Mouse (Mus musculus) embryonic facial prominence, embryonic 12.5 days (tissue): ENCODE results near the gene Tmem198. TPM values are rescaled to one million over a fixed set of nuclear protein-coding genes. Genes with fewer than 3 reads are reported as not detected.

ENCODE experiments used
- ATAC-seq: fragments of 200-750 bp; cut with Nextera tagmentation; 2 replicates; pipeline ENCODE4 v1.8.0; 2017; ENCODE audit not compliant: insufficient number of reproducible peaks, insufficient read depth, low FRiP score, low TSS enrichment
- H3K27ac ChIP-seq: fragments of 300-500 bp; sonication (generic); 2 replicates; pipeline ENCODE4 v1.5.1; 2016; ENCODE audit warnings: mild to moderate bottlenecking
- H3K27me3 ChIP-seq: fragments of 300-500 bp; sonication (generic); 2 replicates; pipeline ENCODE4 v1.6.1; 2016; ENCODE audit warnings: mild to moderate bottlenecking, moderate library complexity
- H3K36me3 ChIP-seq: fragments of 300-500 bp; sonication (generic); 2 replicates; pipeline ENCODE4 v1.6.1; 2016; ENCODE audit warnings: mild to moderate bottlenecking
- H3K4me1 ChIP-seq: fragments of 300-500 bp; sonication (generic); 2 replicates; pipeline ENCODE4 v1.6.1; 2016
- H3K4me2 ChIP-seq: fragments of 300-500 bp; sonication (generic); replicated peaks from 2 replicates; pipeline ENCODE4 v1.6.1; 2016; ENCODE audit warnings: mild to moderate bottlenecking, moderate library complexity
- H3K4me3 ChIP-seq: fragments of 300-500 bp; sonication (generic); 2 replicates; pipeline ENCODE4 v1.5.1; 2016; ENCODE audit warnings: mild to moderate bottlenecking
- H3K9ac ChIP-seq: fragments of 300-500 bp; sonication (generic); 2 replicates; pipeline ENCODE4 v1.6.1; 2016; ENCODE audit warnings: mild to moderate bottlenecking, moderate library complexity
- H3K9me3 ChIP-seq: fragments of 300-500 bp; sonication (generic); 2 replicates; pipeline ENCODE4 v1.6.1; 2016; ENCODE audit warnings: mild to moderate bottlenecking, moderate library complexity
- WGBS: fragments of 180-500 bp; shearing (Covaris S2); methylation state at CpG from one replicate; pipeline ENCODE4 v1.1.7; 2016; 5-methylcytosine and 5-hydroxymethylcytosine counted together
- polyA plus RNA-seq: library from polyadenylated mRNA; unstranded; fragments of >200 nt; fragmentation: Nextera tagmentation; extraction: Ambion mirVana; gene quantifications from 2 replicates; pipeline ENCODE4 v1.2.1, GENCODE M21; 2016

The Tmem198 gene
- polyA plus RNA-seq, 1 experiment from 2014 or later: 2.5 TPM

GRCm38 (mm10) chr1:75456746-75457564 is 22.4 kb upstream of the Tmem198 start:
- Histone ChIP-seq H3K36me3 (no peaks in the 10 kb centered on the region), H3K27ac (0 out of 2 replicates have a peak overlapping the region, but pooled peaks have one; percentile 41), H3K4me3 (no peak overlapping the region), H3K4me2 (no peak overlapping the region), H3K9ac (no peak overlapping the region; the same call in 1 of the 2 replicates), H3K9me3 (no peaks in the 10 kb centered on the region), H3K4me1 (peaks cover 41% of the 10 kb centered on the region), H3K27me3 (peaks cover 56% of the 10 kb centered on the region)
- WGBS: 8% methylated on average over 14 of the region's 14 CpGs
- no peak for ATAC-seq

- H3K4me2 ChIP-seq: peak overlapping the region; percentile 46; the same call in 1 of the 2 replicates
These were observed 21.7 kb upstream of the Tmem198 start for GRCm38 (mm10) chr1:75457710-75458024.

GRCm38 (mm10) chr1:75458025-75458788 is 21.1 kb upstream of the Tmem198 start:
- H3K27me3 ChIP-seq: peaks cover 47% of the 10 kb centered on the region
- peak overlapping the region; percentile 4; the same call in 1 of the 2 replicates for H3K9ac ChIP-seq
- no peaks in the 10 kb centered on the region for H3K9me3 ChIP-seq
- H3K4me2 ChIP-seq: peak overlapping the region; percentile 46
- peaks cover 41% of the 10 kb centered on the region for H3K4me1 ChIP-seq
- peak; percentile 39; the same call in 1 of the 2 replicates for ATAC-seq
- WGBS: 2% methylated on average over 42 of the region's 42 CpGs
- no peak overlapping the region; the same call in 1 of the 2 replicates for H3K27ac ChIP-seq
- peak overlapping the region; percentile 23 for H3K4me3 ChIP-seq
- H3K36me3 ChIP-seq: no peaks in the 10 kb centered on the region

More at GRCm38 (mm10) chr1:75457710-75458024, 21.7 kb upstream of the Tmem198 start:
- 1% methylated on average over 7 of the region's 10 CpGs for WGBS
- no peak for ATAC-seq
- no peak overlapping the region for H3K4me3 ChIP-seq
- H3K36me3 ChIP-seq: no peaks in the 10 kb centered on the region
- peaks cover 49% of the 10 kb centered on the region for H3K27me3 ChIP-seq
- H3K9me3 ChIP-seq: no peaks in the 10 kb centered on the region
- 0 out of 2 replicates have a peak overlapping the region, but pooled peaks have one; percentile 41 for H3K27ac ChIP-seq
- H3K4me1 ChIP-seq: peaks cover 41% of the 10 kb centered on the region
- no peak overlapping the region for H3K9ac ChIP-seq

GRCm38 (mm10) chr1:75458789-75459684 is 20.3 kb upstream of the Tmem198 start:
- no peak for ATAC-seq
- Histone ChIP-seq H3K36me3 (no peaks in the 10 kb centered on the region), H3K4me1 (peaks cover 36% of the 10 kb centered on the region), H3K9ac (peak overlapping the region; percentile 4; the same call in 1 of the 2 replicates), H3K4me2 (peak overlapping the region; percentile 46), H3K4me3 (peak overlapping the region; percentile 23), H3K27me3 (peaks cover 44% of the 10 kb centered on the region), H3K27ac (peak overlapping the region; percentile 23; the same call in 1 of the 2 replicates), H3K9me3 (no peaks in the 10 kb centered on the region)
- WGBS: 18% methylated on average over 23 of the region's 23 CpGs

- WGBS: 83% methylated on average over 7 of the region's 7 CpGs
These were observed 19.0 kb upstream of the Tmem198 start for GRCm38 (mm10) chr1:75460297-75460696.

GRCm38 (mm10) chr1:75462636-75463035 is 16.7 kb upstream of the Tmem198 start:
- Histone ChIP-seq H3K27ac (no peak overlapping the region), H3K27me3 (peaks cover 16% of the 10 kb centered on the region), H3K9me3 (no peaks in the 10 kb centered on the region), H3K36me3 (no peaks in the 10 kb centered on the region), H3K4me3 (no peak overlapping the region), H3K4me1 (peaks cover 16% of the 10 kb centered on the region), H3K4me2 (no peak overlapping the region), H3K9ac (no peak overlapping the region)
- no peak for ATAC-seq
- 37% methylated on average over 1 of the region's 1 CpGs for WGBS

More at GRCm38 (mm10) chr1:75460297-75460696, 19.0 kb upstream of the Tmem198 start:
- H3K9ac ChIP-seq: no peak overlapping the region
- H3K27ac ChIP-seq: no peak overlapping the region
- no peak for ATAC-seq
- H3K4me1 ChIP-seq: peaks cover 36% of the 10 kb centered on the region
- peaks cover 32% of the 10 kb centered on the region for H3K27me3 ChIP-seq
- no peak overlapping the region for H3K4me2 ChIP-seq
- H3K36me3 ChIP-seq: no peaks in the 10 kb centered on the region
- no peak overlapping the region for H3K4me3 ChIP-seq
- H3K9me3 ChIP-seq: no peaks in the 10 kb centered on the region

- peaks cover 7% of the 10 kb centered on the region; the same call in 1 of the 2 replicates for H3K27me3 ChIP-seq
- no peak overlapping the region for H3K9ac ChIP-seq
These were observed 15.6 kb upstream of the Tmem198 start for GRCm38 (mm10) chr1:75463652-75464204.

GRCm38 (mm10) chr1:75467215-75467927 is 12.0 kb upstream of the Tmem198 start:
- Histone ChIP-seq H3K36me3 (no peaks in the 10 kb centered on the region), H3K9ac (no peak overlapping the region), H3K4me3 (no peak overlapping the region), H3K9me3 (no peaks in the 10 kb centered on the region), H3K4me1 (no peaks in the 10 kb centered on the region), H3K27me3 (peaks cover 11% of the 10 kb centered on the region; the same call in 1 of the 2 replicates), H3K4me2 (no peak overlapping the region; the same call in 1 of the 2 replicates), H3K27ac (no peak overlapping the region)
- WGBS: 8% methylated on average over 14 of the region's 14 CpGs
- ATAC-seq: peak; percentile 83

More at GRCm38 (mm10) chr1:75463652-75464204, 15.6 kb upstream of the Tmem198 start:
- Histone ChIP-seq H3K27ac (no peak overlapping the region), H3K4me3 (no peak overlapping the region), H3K4me1 (peaks cover 6% of the 10 kb centered on the region; the same call in 1 of the 2 replicates), H3K9me3 (no peaks in the 10 kb centered on the region), H3K4me2 (no peak overlapping the region), H3K36me3 (no peaks in the 10 kb centered on the region)
- whole genome bisulfite sequencing: 73% methylated on average over 5 of the region's 5 CpGs
- no peak for ATAC-seq

GRCm38 (mm10) chr1:75469287-75469825 is 10.0 kb upstream of the Tmem198 start:
- Histone ChIP-seq H3K4me2 (no peak overlapping the region), H3K27ac (no peak overlapping the region), H3K4me1 (no peaks in the 10 kb centered on the region), H3K9ac (no peak overlapping the region), H3K27me3 (peaks cover 16% of the 10 kb centered on the region; the same call in 1 of the 2 replicates), H3K36me3 (peaks cover 14% of the 10 kb centered on the region), H3K4me3 (no peak overlapping the region), H3K9me3 (no peaks in the 10 kb centered on the region)
- 80% methylated on average over 17 of the region's 17 CpGs for WGBS
- no peak for ATAC-seq

- H3K9ac ChIP-seq: no peak overlapping the region
- no peaks in the 10 kb centered on the region for H3K9me3 ChIP-seq
- peaks cover 36% of the 10 kb centered on the region for H3K36me3 ChIP-seq
- H3K4me2 ChIP-seq: no peak overlapping the region
- H3K27ac ChIP-seq: no peak overlapping the region
- peaks cover 23% of the 10 kb centered on the region for H3K4me1 ChIP-seq
- no peak overlapping the region for H3K4me3 ChIP-seq
- ATAC-seq: no peak
- peaks cover 21% of the 10 kb centered on the region for H3K27me3 ChIP-seq
- WGBS: 95% methylated on average over 11 of the region's 11 CpGs
These were observed 2.9 kb upstream of the Tmem198 start for GRCm38 (mm10) chr1:75476441-75476840.
